Mouse (Mus musculus): Measurements from ENCODE around the gene Szt2. TPM values are rescaled to one million over a fixed set of nuclear protein-coding genes. Genes with fewer than 3 reads are reported as not detected.

The Szt2 gene
- total RNA-seq, 1 experiment from 2014 or later: 17.5 TPM

- no peak for ATAC-seq (ENCODE audit: extremely low read depth, insufficient number of reproducible peaks, low FRiP score, poor library complexity, severe bottlenecking)
Measured at GRCm38 (mm10) chr4:118416329-118416728, 7.3 kb upstream of the Szt2 start.

GRCm38 (mm10) chr4:118415779-118416178 is 6.7 kb upstream of the Szt2 start:
- no peak for ATAC-seq (ENCODE audit: extremely low read depth, insufficient number of reproducible peaks, low FRiP score, poor library complexity, severe bottlenecking)

GRCm38 (mm10) chr4:118413553-118413952 is 4.5 kb upstream of the Szt2 start:
- ATAC-seq (ENCODE audit: extremely low read depth, insufficient number of reproducible peaks, low FRiP score, poor library complexity, severe bottlenecking): no peak

- no peak for ATAC-seq (ENCODE audit: extremely low read depth, insufficient number of reproducible peaks, low FRiP score, poor library complexity, severe bottlenecking)
Measured at GRCm38 (mm10) chr4:118410871-118411270, 1.8 kb upstream of the Szt2 start.

GRCm38 (mm10) chr4:118402701-118403100 is 6.4 kb downstream of the Szt2 start:
- ATAC-seq (ENCODE audit: extremely low read depth, insufficient number of reproducible peaks, low FRiP score, poor library complexity, severe bottlenecking): no peak

GRCm38 (mm10) chr4:118401918-118402317 is 7.2 kb downstream of the Szt2 start:
- ATAC-seq (ENCODE audit: extremely low read depth, insufficient number of reproducible peaks, low FRiP score, poor library complexity, severe bottlenecking): no peak

- no peak for ATAC-seq (ENCODE audit: extremely low read depth, insufficient number of reproducible peaks, low FRiP score, poor library complexity, severe bottlenecking)
Measured at GRCm38 (mm10) chr4:118401421-118401820, 7.7 kb downstream of the Szt2 start.

GRCm38 (mm10) chr4:118398400-118398799 is 10.7 kb downstream of the Szt2 start:
- peak; percentile 38; the same call in 1 of the 2 replicates for ATAC-seq (ENCODE audit: extremely low read depth, insufficient number of reproducible peaks, low FRiP score, poor library complexity, severe bottlenecking)

- no peak for ATAC-seq (ENCODE audit: extremely low read depth, insufficient number of reproducible peaks, low FRiP score, poor library complexity, severe bottlenecking)
Measured at GRCm38 (mm10) chr4:118396433-118396832, 12.6 kb downstream of the Szt2 start.

GRCm38 (mm10) chr4:118395289-118395688 is 13.8 kb downstream of the Szt2 start:
- no peak for ATAC-seq (ENCODE audit: extremely low read depth, insufficient number of reproducible peaks, low FRiP score, poor library complexity, severe bottlenecking)

- ATAC-seq (ENCODE audit: extremely low read depth, insufficient number of reproducible peaks, low FRiP score, poor library complexity, severe bottlenecking): no peak
Measured at GRCm38 (mm10) chr4:118394505-118394904, 14.6 kb downstream of the Szt2 start.

GRCm38 (mm10) chr4:118390146-118390545 is 18.9 kb downstream of the Szt2 start:
- no peak for ATAC-seq (ENCODE audit: extremely low read depth, insufficient number of reproducible peaks, low FRiP score, poor library complexity, severe bottlenecking)

GRCm38 (mm10) chr4:118387316-118387715 is 21.8 kb downstream of the Szt2 start:
- ATAC-seq (ENCODE audit: extremely low read depth, insufficient number of reproducible peaks, low FRiP score, poor library complexity, severe bottlenecking): no peak

- ATAC-seq (ENCODE audit: extremely low read depth, insufficient number of reproducible peaks, low FRiP score, poor library complexity, severe bottlenecking): no peak
Measured at GRCm38 (mm10) chr4:118383271-118383670, 25.8 kb downstream of the Szt2 start.

GRCm38 (mm10) chr4:118375999-118376398 is 33.1 kb downstream of the Szt2 start:
- ATAC-seq (ENCODE audit: extremely low read depth, insufficient number of reproducible peaks, low FRiP score, poor library complexity, severe bottlenecking): no peak

- no peak for ATAC-seq (ENCODE audit: extremely low read depth, insufficient number of reproducible peaks, low FRiP score, poor library complexity, severe bottlenecking)
Measured at GRCm38 (mm10) chr4:118371822-118372221, 37.3 kb downstream of the Szt2 start.

GRCm38 (mm10) chr4:118368616-118369015 is 40.5 kb downstream of the Szt2 start:
- no peak for ATAC-seq (ENCODE audit: extremely low read depth, insufficient number of reproducible peaks, low FRiP score, poor library complexity, severe bottlenecking)

GRCm38 (mm10) chr4:118367551-118367950 is 41.5 kb downstream of the Szt2 start:
- no peak for ATAC-seq (ENCODE audit: extremely low read depth, insufficient number of reproducible peaks, low FRiP score, poor library complexity, severe bottlenecking)

GRCm38 (mm10) chr4:118365991-118366390 is 43.1 kb downstream of the Szt2 start:
- no peak for ATAC-seq (ENCODE audit: extremely low read depth, insufficient number of reproducible peaks, low FRiP score, poor library complexity, severe bottlenecking)

GRCm38 (mm10) chr4:118364641-118365040 is 44.4 kb downstream of the Szt2 start:
- ATAC-seq (ENCODE audit: extremely low read depth, insufficient number of reproducible peaks, low FRiP score, poor library complexity, severe bottlenecking): no peak

GRCm38 (mm10) chr4:118363985-118364384 is 45.1 kb downstream of the Szt2 start:
- no peak for ATAC-seq (ENCODE audit: extremely low read depth, insufficient number of reproducible peaks, low FRiP score, poor library complexity, severe bottlenecking)

GRCm38 (mm10) chr4:118362879-118363278 is 46.2 kb downstream of the Szt2 start:
- no peak for ATAC-seq (ENCODE audit: extremely low read depth, insufficient number of reproducible peaks, low FRiP score, poor library complexity, severe bottlenecking)

Measured in neutrophil, adult 5-6 weeks (primary cell).